Comparison of ENCODE assay signal across 8 mouse cellular contexts in the genomic region with DNA sequence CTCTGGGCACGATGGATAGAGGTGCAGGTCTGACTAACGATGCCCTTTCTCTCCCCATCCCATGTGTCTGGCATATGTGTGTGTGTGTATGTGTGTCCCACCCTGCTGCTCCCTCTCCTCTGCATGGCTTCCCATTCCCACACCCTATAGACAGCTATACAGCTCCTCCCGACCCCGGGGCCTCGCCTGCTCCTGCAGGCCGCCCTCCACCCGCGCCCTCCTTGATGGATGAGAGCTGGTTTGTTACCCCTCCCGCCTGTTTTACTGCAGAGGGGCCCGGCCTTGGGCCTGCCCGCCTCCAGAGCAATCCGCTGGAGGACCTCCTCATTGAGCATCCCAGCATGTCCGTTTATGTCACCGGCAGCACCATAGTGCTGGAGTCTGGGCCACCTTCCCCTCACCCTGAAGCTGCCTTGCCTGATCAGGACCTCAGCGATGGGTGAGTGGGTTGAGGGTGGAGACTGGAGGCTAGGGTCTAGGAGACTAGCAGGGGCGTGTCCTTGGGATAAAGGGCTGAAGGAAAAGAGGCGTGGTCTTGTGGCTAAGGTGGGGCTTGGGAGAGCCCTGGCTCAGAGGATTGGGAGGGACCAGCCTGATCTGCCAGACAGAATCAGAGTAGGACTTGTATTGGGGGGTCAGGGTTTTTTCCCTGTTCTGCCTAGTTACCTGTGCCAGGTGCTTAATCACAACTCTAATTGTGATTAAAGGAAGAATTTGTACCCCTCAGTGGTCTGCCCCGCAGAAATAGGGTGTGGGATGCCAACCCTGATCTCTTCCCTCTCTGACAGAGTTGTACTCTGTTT. TPM values are rescaled to one million over a fixed set of nuclear protein-coding genes. Genes with fewer than 3 reads are reported as not detected.
DNase-seq lines count a peak whose midpoint lies in the region; ATAC-seq and TF ChIP-seq lines count a peak whose summit lies in the region.

No protein-coding gene starts in this region.

- H3K4me2 ChIP-seq in intestine, embryonic 14.5 days (ENCODE audit: low read length): no peak overlapping the region
- no peak overlapping the region for H3K4me2 ChIP-seq in intestine, embryonic 15.5 days (replicated peaks)
- no peak overlapping the region for H3K4me2 ChIP-seq in embryonic facial prominence, embryonic 11.5 days (ENCODE audit: low read depth, low read length)
- no peak overlapping the region for H3K4me2 ChIP-seq in limb, embryonic 13.5 days (replicated peaks)

- no peak for TF ChIP-seq CTCF in ES-Bruce4 (IDR thresholded peaks at IDR 0.05; ENCODE audit: low read depth, low read length)

- TF ChIP-seq EP300 in ES-Bruce4 (IDR thresholded peaks at IDR 0.05; ENCODE audit: insufficient read depth, low read depth, low read length): no peak

- H3K9me3 ChIP-seq in intestine, embryonic 14.5 days (ENCODE audit: control insufficient read depth, low read length): no peaks in the 10 kb centered on the region
- no peaks in the 10 kb centered on the region for H3K9me3 ChIP-seq in intestine, embryonic 15.5 days
- no peaks in the 10 kb centered on the region for H3K9me3 ChIP-seq in ES-Bruce4 (replicated peaks; ENCODE audit: control insufficient read depth, insufficient read depth, low read length, poor library complexity, severe bottlenecking)
- no peaks in the 10 kb centered on the region for H3K9me3 ChIP-seq in embryonic facial prominence, embryonic 11.5 days (replicated peaks; ENCODE audit: control insufficient read depth, low read length)
- no peaks in the 10 kb centered on the region for H3K9me3 ChIP-seq in limb, embryonic 13.5 days

- peak; percentile 54 for DNase-seq in intestine, embryonic 14.5 days (ENCODE audit: low spot score)
- DNase-seq in embryonic facial prominence, embryonic 11.5 days (ENCODE audit: low spot score): peak; percentile 30
- DNase-seq in urinary bladder, postnatal 4 days (ENCODE audit: low spot score in 2 of 2): no peak
- DNase-seq in left cerebral cortex, adult 11 months (ENCODE audit: low spot score): no peak
- no peak for DNase-seq in liver

- peaks cover 37% of the 10 kb centered on the region for H3K36me3 ChIP-seq in intestine, embryonic 14.5 days (ENCODE audit: control insufficient read depth, insufficient read depth, low read length)
- H3K36me3 ChIP-seq in intestine, embryonic 15.5 days: peaks cover 3% of the 10 kb centered on the region; the same call in 1 of the 2 replicates
- H3K36me3 ChIP-seq in ES-Bruce4 (ENCODE audit: control insufficient read depth, insufficient read depth, low read length, poor library complexity, severe bottlenecking): no peaks in the 10 kb centered on the region
- peaks cover 5% of the 10 kb centered on the region; the same call in 1 of the 2 replicates for H3K36me3 ChIP-seq in embryonic facial prominence, embryonic 11.5 days (replicated peaks; ENCODE audit: control insufficient read depth, insufficient read depth, low read depth, low read length)
- peaks cover 45% of the 10 kb centered on the region for H3K36me3 ChIP-seq in limb, embryonic 13.5 days

- 47% methylated on average over 18 of the region's 18 CpGs for WGBS in intestine, embryonic 14.5 days
- 47% methylated on average over 18 of the region's 18 CpGs for WGBS in intestine, embryonic 15.5 days
- WGBS in embryonic facial prominence, embryonic 11.5 days: 51% methylated on average over 18 of the region's 18 CpGs
- 43% methylated on average over 18 of the region's 18 CpGs for WGBS in limb, embryonic 13.5 days

- H3K27ac ChIP-seq in intestine, embryonic 14.5 days (ENCODE audit: low read depth): no peak overlapping the region
- H3K27ac ChIP-seq in intestine, embryonic 15.5 days: no peak overlapping the region
- no peak overlapping the region for H3K27ac ChIP-seq in ES-Bruce4 (ENCODE audit: insufficient read depth, low read length)
- H3K27ac ChIP-seq in embryonic facial prominence, embryonic 11.5 days (replicated peaks; ENCODE audit: low read depth, low read length): no peak overlapping the region
- no peak overlapping the region for H3K27ac ChIP-seq in limb, embryonic 13.5 days

- H3K27me3 ChIP-seq in intestine, embryonic 14.5 days (replicated peaks; ENCODE audit: control insufficient read depth, insufficient read depth, low read length): no peaks in the 10 kb centered on the region
- no peaks in the 10 kb centered on the region for H3K27me3 ChIP-seq in intestine, embryonic 15.5 days (replicated peaks)
- H3K27me3 ChIP-seq in ES-Bruce4 (ENCODE audit: control insufficient read depth, insufficient read depth, low read length, poor library complexity, severe bottlenecking): no peaks in the 10 kb centered on the region
- no peaks in the 10 kb centered on the region for H3K27me3 ChIP-seq in embryonic facial prominence, embryonic 11.5 days (ENCODE audit: control insufficient read depth, insufficient read depth, low read length)
- H3K27me3 ChIP-seq in limb, embryonic 13.5 days: no peaks in the 10 kb centered on the region

- peaks cover 12% of the 10 kb centered on the region for H3K4me1 ChIP-seq in intestine, embryonic 14.5 days (replicated peaks; ENCODE audit: control insufficient read depth, insufficient read depth, low read length)
- H3K4me1 ChIP-seq in intestine, embryonic 15.5 days (replicated peaks): peaks cover 15% of the 10 kb centered on the region; the same call in 1 of the 2 replicates
- no peaks in the 10 kb centered on the region for H3K4me1 ChIP-seq in ES-Bruce4 (ENCODE audit: control insufficient read depth, insufficient read depth, low read length)
- no peaks in the 10 kb centered on the region for H3K4me1 ChIP-seq in embryonic facial prominence, embryonic 11.5 days (ENCODE audit: control insufficient read depth, insufficient read depth, low read length)
- peaks cover 29% of the 10 kb centered on the region for H3K4me1 ChIP-seq in limb, embryonic 13.5 days

- ATAC-seq in intestine, embryonic 14.5 days (replicated peaks; ENCODE audit: low FRiP score, low TSS enrichment, low read depth): no peak
- no peak for ATAC-seq in intestine, embryonic 15.5 days
- ATAC-seq in embryonic facial prominence, embryonic 11.5 days (replicated peaks; ENCODE audit: insufficient number of reproducible peaks, low FRiP score, low TSS enrichment, low read depth): no peak
- ATAC-seq in limb, embryonic 13.5 days (ENCODE audit: low FRiP score, low read depth): no peak

- no peak for TF ChIP-seq POLR2A in ES-Bruce4 (IDR thresholded peaks at IDR 0.05; ENCODE audit: insufficient read depth, low read length)

- no peak overlapping the region for H3K4me3 ChIP-seq in intestine, embryonic 14.5 days (ENCODE audit: low read depth, low read length)
- no peak overlapping the region for H3K4me3 ChIP-seq in intestine, embryonic 15.5 days (replicated peaks)
- peak overlapping the region; percentile 34 for H3K4me3 ChIP-seq in ES-Bruce4 (ENCODE audit: low read depth, low read length)
- no peak overlapping the region for H3K4me3 ChIP-seq in embryonic facial prominence, embryonic 11.5 days (ENCODE audit: low read depth, low read length)
- no peak overlapping the region for H3K4me3 ChIP-seq in limb, embryonic 13.5 days

- H3K9ac ChIP-seq in intestine, embryonic 14.5 days (ENCODE audit: low read length): no peak overlapping the region
- H3K9ac ChIP-seq in intestine, embryonic 15.5 days: no peak overlapping the region
- peak overlapping the region; percentile 9; the same call in 1 of the 2 replicates for H3K9ac ChIP-seq in ES-Bruce4 (ENCODE audit: low read depth, poor library complexity, severe bottlenecking)
- H3K9ac ChIP-seq in embryonic facial prominence, embryonic 11.5 days (replicated peaks; ENCODE audit: low read length): no peak overlapping the region
- peak overlapping the region; percentile 39; the same call in 1 of the 2 replicates for H3K9ac ChIP-seq in limb, embryonic 13.5 days

RNA-seq across cellular contexts. Expression of a gene that starts 5.1 kb away (rescaled TPM):
- 16.9 and 17.6 TPM in 2 replicates for polyA plus RNA-seq in intestine, embryonic 14.5 days (2014; fragmentation: Nextera tagmentation; extraction: Ambion mirVana)
- polyA plus RNA-seq in intestine, embryonic 15.5 days (2015; fragmentation: Nextera tagmentation; extraction: Ambion mirVana): 18.4 and 19.1 TPM in 2 replicates
- 24.9 and 25.7 TPM in 2 replicates for polyA plus RNA-seq in ES-Bruce4 (2011; ENCODE audit: insufficient read depth, insufficient read length, low read depth, missing spikeins)
- 28.8 and 29.5 TPM in 2 replicates for polyA plus RNA-seq in embryonic facial prominence, embryonic 11.5 days (2014; fragmentation: Nextera tagmentation; extraction: Ambion mirVana)
- polyA plus RNA-seq in limb, embryonic 13.5 days (2015; fragmentation: Nextera tagmentation; extraction: Ambion mirVana): 17.7 and 20.9 TPM in 2 replicates

RNA-seq across cellular contexts. Expression of a gene that starts 28.7 kb away (rescaled TPM):
- 60.2 and 64.6 TPM in 2 replicates for polyA plus RNA-seq in intestine, embryonic 14.5 days (2014; fragmentation: Nextera tagmentation; extraction: Ambion mirVana)
- 57.1 and 60.1 TPM in 2 replicates for polyA plus RNA-seq in intestine, embryonic 15.5 days (2015; fragmentation: Nextera tagmentation; extraction: Ambion mirVana)
- 36.9 and 44.1 TPM in 2 replicates for polyA plus RNA-seq in ES-Bruce4 (2011; ENCODE audit: insufficient read depth, insufficient read length, low read depth, missing spikeins)
- polyA plus RNA-seq in embryonic facial prominence, embryonic 11.5 days (2014; fragmentation: Nextera tagmentation; extraction: Ambion mirVana): 58.4 and 60.2 TPM in 2 replicates
- polyA plus RNA-seq in limb, embryonic 13.5 days (2015; fragmentation: Nextera tagmentation; extraction: Ambion mirVana): 45.6 and 46.2 TPM in 2 replicates

Comparison
In these comparisons a context has a peak if more than half of its experiments do, and no peak if none do; other contexts are left out.
1. DNase-seq: peak in intestine, embryonic 14.5 days (single experiment) and embryonic facial prominence, embryonic 11.5 days (single experiment); none in urinary bladder, postnatal 4 days (0 of 2), left cerebral cortex, adult 11 months (single experiment) and liver (single experiment).
2. H3K9ac ChIP-seq: peak in ES-Bruce4 (single experiment) and limb, embryonic 13.5 days (single experiment); none in intestine, embryonic 14.5 days (single experiment), intestine, embryonic 15.5 days (single experiment) and embryonic facial prominence, embryonic 11.5 days (single experiment).